Mouse (Mus musculus): ENCODE data around the gene Tmigd3. TPM values are rescaled to one million over a fixed set of nuclear protein-coding genes. Genes with fewer than 3 reads are reported as not detected.

Tmigd3 gene
- total and polyA plus RNA-seq, 3 experiments = 0.27 to 0.36 TPM; not detected in 1

DNA sequence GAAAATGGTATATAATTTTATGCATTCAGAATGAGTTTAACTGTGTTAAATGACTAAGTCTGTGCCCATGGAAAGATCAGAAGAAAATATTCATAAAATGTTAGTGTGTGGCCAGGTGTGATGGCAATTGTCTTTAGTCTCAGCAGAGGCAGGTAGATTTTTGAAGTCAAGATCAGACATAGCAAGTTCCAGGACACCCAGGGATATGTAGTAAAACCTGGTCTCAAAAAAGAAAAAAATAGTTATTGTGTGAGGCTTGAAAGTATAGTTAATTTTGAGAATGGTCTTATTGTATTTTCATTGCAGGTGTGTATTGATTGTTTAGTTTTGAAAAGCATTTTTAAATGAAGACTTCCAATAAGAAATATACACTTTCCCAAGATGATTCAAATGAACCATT, 47.1 kb upstream of the Tmigd3 start:
- no peak for DNase-seq (ENCODE audit: low read depth, low spot score)
- Histone ChIP-seq H3K9me3 (replicated peaks; ENCODE audit: insufficient read depth, low read length) (no peaks in the 10 kb centered on the region), H3K27me3 (ENCODE audit: control insufficient read depth in 1 of 2, insufficient read depth in 2 of 2, low read length in 2 of 2) (no peaks in the 10 kb centered on the region), H3K79me2 (ENCODE audit: control insufficient read depth, insufficient read depth, low read length, poor library complexity) (no peaks in the 10 kb centered on the region), H3K36me3 (ENCODE audit: control insufficient read depth in 1 of 2, insufficient read depth in 2 of 2, low read length in 2 of 2) (peaks cover 0 to 9% of the 10 kb centered on the region in 2 experiments; a peak in 2 of 4 replicates), H3K27ac (ENCODE audit: control insufficient read depth, low read depth, low read length) (no peak overlapping the region), H3K4me1 (ENCODE audit: control insufficient read depth in 1 of 2, insufficient read depth in 2 of 2, low read length in 2 of 2) (peaks cover under 1 to 21% of the 10 kb centered on the region in 2 experiments; a peak in 3 of 4 replicates), H3K9ac (ENCODE audit: control insufficient read depth, low read depth, low read length, poor library complexity, severe bottlenecking) (0 out of 2 replicates have a peak overlapping the region, but pooled peaks have one; percentile 36), H3K4me3 (ENCODE audit: control insufficient read depth in 1 of 2, insufficient read depth in 1 of 2, low read depth in 2 of 2, low read length in 2 of 2) (no peak overlapping the region; a peak in 1 of 4 replicates)
- TF ChIP-seq MEF2A (IDR thresholded peaks at IDR 0.05; ENCODE audit: extremely low read depth, insufficient replicate concordance, low read depth, low read length, poor library complexity, severe bottlenecking) (no peak), MYB (IDR thresholded peaks at IDR 0.05; ENCODE audit: low read depth, low read length) (no peak), KAT2A (conservative IDR thresholded peaks at IDR 0.05; ENCODE audit: low read depth, low read length) (no peak)

DNA sequence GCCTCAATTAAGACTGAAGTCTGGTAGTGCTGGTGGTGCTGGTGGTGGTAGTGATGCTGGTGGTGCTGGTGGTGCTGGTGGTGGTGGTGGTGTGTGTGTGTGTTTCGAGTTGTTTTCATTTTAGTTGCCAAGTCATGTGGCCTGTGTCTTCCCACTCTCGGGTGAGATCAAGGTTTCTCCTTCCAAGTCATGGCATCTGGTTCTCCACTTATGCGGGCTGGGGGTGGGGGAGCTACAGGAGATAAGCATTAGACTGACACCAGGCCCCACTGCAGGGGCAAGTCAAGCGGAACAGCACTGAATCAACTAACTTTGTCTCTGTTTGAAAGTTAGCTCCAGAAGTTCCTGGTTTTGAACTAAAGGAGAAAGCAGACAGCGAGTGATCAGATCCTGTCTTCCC, 46.6 kb upstream of the Tmigd3 start:
- Histone ChIP-seq H3K9me3 (replicated peaks; ENCODE audit: insufficient read depth, low read length) (no peaks in the 10 kb centered on the region), H3K4me3 (ENCODE audit: control insufficient read depth in 1 of 2, insufficient read depth in 1 of 2, low read depth in 2 of 2, low read length in 2 of 2) (peak overlapping the region; percentile 21 to 48), H3K79me2 (ENCODE audit: control insufficient read depth, insufficient read depth, low read length, poor library complexity) (no peaks in the 10 kb centered on the region), H3K27ac (ENCODE audit: control insufficient read depth, low read depth, low read length) (no peak overlapping the region; the same call in 1 of the 2 replicates), H3K36me3 (ENCODE audit: control insufficient read depth in 1 of 2, insufficient read depth in 2 of 2, low read length in 2 of 2) (peaks cover 0 to 9% of the 10 kb centered on the region in 2 experiments; a peak in 2 of 4 replicates), H3K27me3 (ENCODE audit: control insufficient read depth in 1 of 2, insufficient read depth in 2 of 2, low read length in 2 of 2) (no peaks in the 10 kb centered on the region; a peak in 1 of 4 replicates), H3K4me1 (ENCODE audit: control insufficient read depth in 1 of 2, insufficient read depth in 2 of 2, low read length in 2 of 2) (peaks cover 0 to 17% of the 10 kb centered on the region in 2 experiments; a peak in 3 of 4 replicates), H3K9ac (ENCODE audit: control insufficient read depth, low read depth, low read length, poor library complexity, severe bottlenecking) (0 out of 2 replicates have a peak overlapping the region, but pooled peaks have one; percentile 36)
- peak; percentile 72 for DNase-seq (ENCODE audit: low read depth, low spot score)
- no peak for TF ChIP-seq SMC3 (IDR thresholded peaks at IDR 0.05; ENCODE audit: low read depth, low read length)
- TF ChIP-seq TCF12 (IDR thresholded peaks at IDR 0.05; ENCODE audit: low read depth, low read length) = peak; percentile 46; the same call in 1 of the 2 replicates
- TF ChIP-seq MXI1 (IDR thresholded peaks at IDR 0.05; ENCODE audit: low read depth, low read length) = peak; percentile 31; the same call in 1 of the 2 replicates
- TF ChIP-seq TBP (IDR thresholded peaks at IDR 0.05; ENCODE audit: low read depth, low read length) = no peak
- TF ChIP-seq USF2 (IDR thresholded peaks at IDR 0.05; ENCODE audit: borderline replicate concordance in 1 of 2, insufficient read depth in 1 of 2, low read depth in 1 of 2, low read length in 2 of 2) = no peak
- TF ChIP-seq NELFE (IDR thresholded peaks at IDR 0.05; ENCODE audit: low read depth, low read length) = no peak
- no peak for TF ChIP-seq JUND (IDR thresholded peaks at IDR 0.05; ENCODE audit: low read depth, low read length)
- TF ChIP-seq KAT2A (conservative IDR thresholded peaks at IDR 0.05; ENCODE audit: low read depth, low read length) = no peak
- no peak for TF ChIP-seq POLR2A (IDR thresholded peaks at IDR 0.05; ENCODE audit: control insufficient read depth in 1 of 2, insufficient read depth in 1 of 2, low read depth in 1 of 2, low read length in 2 of 2, poor library complexity in 1 of 2)
- no peak for TF ChIP-seq ZNF384 (IDR thresholded peaks at IDR 0.05; ENCODE audit: low read depth, low read length)
- TF ChIP-seq ELF1 (IDR thresholded peaks at IDR 0.05; ENCODE audit: low read depth, low read length) = no peak
- TF ChIP-seq CHD1 (IDR thresholded peaks at IDR 0.05; ENCODE audit: low read depth, low read length) = no peak
- TF ChIP-seq MAFK (IDR thresholded peaks at IDR 0.05; ENCODE audit: borderline replicate concordance, low read depth, low read length) = no peak
- no peak for TF ChIP-seq POLR2AphosphoS5 (IDR thresholded peaks at IDR 0.05; ENCODE audit: borderline replicate concordance, low read depth, low read length)
- no peak for TF ChIP-seq E2F4 (IDR thresholded peaks at IDR 0.05; ENCODE audit: borderline replicate concordance, low read depth, low read length)
- TF ChIP-seq ZKSCAN1 (IDR thresholded peaks at IDR 0.05; ENCODE audit: low read depth, low read length) = peak; percentile 49; the same call in 1 of the 2 replicates
- no peak for TF ChIP-seq CHD2 (IDR thresholded peaks at IDR 0.05; ENCODE audit: low read length)
- no peak for TF ChIP-seq RAD21 (IDR thresholded peaks at IDR 0.05; ENCODE audit: low read depth, low read length)
- TF ChIP-seq ZMIZ1 (IDR thresholded peaks at IDR 0.05; ENCODE audit: low read depth, low read length) = no peak
- TF ChIP-seq ETS1 (IDR thresholded peaks at IDR 0.05; ENCODE audit: low read depth, low read length) = peak; percentile 58
- no peak for TF ChIP-seq HCFC1 (IDR thresholded peaks at IDR 0.05; ENCODE audit: low read depth, low read length)
- TF ChIP-seq GABPA (IDR thresholded peaks at IDR 0.05; ENCODE audit: low read depth, low read length) = no peak
- TF ChIP-seq MEF2A (IDR thresholded peaks at IDR 0.05; ENCODE audit: extremely low read depth, insufficient replicate concordance, low read depth, low read length, poor library complexity, severe bottlenecking) = no peak
- TF ChIP-seq BHLHE40 (IDR thresholded peaks at IDR 0.05; ENCODE audit: borderline replicate concordance, low read depth, low read length) = 0 out of 2 replicates have a peak, but pooled peaks have one; percentile 30
- TF ChIP-seq EP300 (IDR thresholded peaks at IDR 0.05; ENCODE audit: low read depth in 1 of 2, low read length in 2 of 2) = peak; percentile 57 to 62
- TF ChIP-seq MAZ (IDR thresholded peaks at IDR 0.05; ENCODE audit: low read depth, low read length) = peak; percentile 62; the same call in 1 of the 2 replicates
- TF ChIP-seq ZC3H11A (IDR thresholded peaks at IDR 0.05; ENCODE audit: low read depth, low read length) = no peak
- TF ChIP-seq POLR2AphosphoS2 (IDR thresholded peaks at IDR 0.05; ENCODE audit: low read length) = no peak
- TF ChIP-seq UBTF (IDR thresholded peaks at IDR 0.05; ENCODE audit: borderline replicate concordance, insufficient read depth, low read depth, low read length) = no peak
